Mouse (Mus musculus) kidney, postnatal 10 days (tissue): Measurements from ENCODE around the gene Hipk2.

Experiments
- DNase-seq: peaks from one replicate; pipeline ENCODE4 v3.0.0; 2021; ENCODE audit warnings: mixed read lengths

Hipk2 gene

DNA sequence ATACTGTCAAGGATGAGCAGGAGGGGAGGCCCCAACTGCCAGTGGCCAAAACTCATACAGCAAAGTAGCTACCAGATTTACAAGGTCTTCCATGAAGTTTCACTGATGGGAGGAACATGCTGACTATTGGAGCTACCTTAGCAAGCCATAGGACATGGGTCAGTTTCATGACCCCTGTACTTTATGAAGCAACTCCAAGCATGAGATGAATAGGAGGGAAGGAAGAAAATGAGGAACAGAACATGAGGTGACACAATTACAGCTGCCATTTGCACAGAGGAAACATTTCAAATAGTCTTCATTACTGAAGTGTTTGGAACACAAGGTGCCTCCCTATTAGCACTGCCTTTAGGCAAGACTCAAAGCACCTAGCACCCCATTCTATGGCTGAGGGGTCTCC lies 10.2 kb downstream of the Hipk2 start:
- no peak for DNase-seq

DNA sequence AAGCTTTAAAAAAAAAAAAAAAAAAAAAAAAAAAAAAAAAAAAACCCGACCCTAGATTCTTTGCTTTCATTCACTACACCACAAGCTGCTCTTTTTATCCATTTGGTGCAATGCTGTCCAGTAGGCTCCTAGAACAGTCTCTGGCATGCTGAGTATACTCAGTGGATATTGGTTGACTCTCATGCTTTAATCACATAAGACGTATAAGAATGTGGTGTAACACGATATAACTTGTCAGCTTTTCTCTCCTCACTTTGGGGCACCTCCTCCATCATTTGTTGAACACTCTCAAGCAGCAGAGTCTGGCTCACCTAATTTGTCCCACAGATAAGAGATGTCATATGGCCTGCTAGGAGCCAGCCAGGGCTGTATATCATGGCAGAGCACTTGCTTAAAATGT lies 12.4 kb downstream of the Hipk2 start:
- DNase-seq, result no peak

DNA sequence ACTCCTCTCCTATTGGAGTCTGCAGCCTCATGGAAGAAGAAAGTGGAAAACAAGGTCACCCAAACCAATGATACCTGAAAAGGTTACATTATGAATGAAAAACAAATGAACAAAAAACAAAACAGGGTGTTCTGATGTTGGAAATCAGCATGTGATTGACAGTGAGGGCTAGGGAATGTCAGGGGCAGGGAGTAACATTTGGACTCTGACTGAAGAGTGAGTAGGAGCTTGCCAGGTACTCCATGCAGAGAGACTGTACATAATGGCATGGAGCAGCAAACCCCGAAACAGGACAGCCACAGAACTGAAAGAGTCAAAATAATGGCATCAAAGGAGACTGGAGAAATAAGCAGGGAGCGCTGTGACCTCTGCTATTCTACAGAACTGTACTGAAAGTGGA lies 15.7 kb downstream of the Hipk2 start:
- DNase-seq, result no peak

DNA sequence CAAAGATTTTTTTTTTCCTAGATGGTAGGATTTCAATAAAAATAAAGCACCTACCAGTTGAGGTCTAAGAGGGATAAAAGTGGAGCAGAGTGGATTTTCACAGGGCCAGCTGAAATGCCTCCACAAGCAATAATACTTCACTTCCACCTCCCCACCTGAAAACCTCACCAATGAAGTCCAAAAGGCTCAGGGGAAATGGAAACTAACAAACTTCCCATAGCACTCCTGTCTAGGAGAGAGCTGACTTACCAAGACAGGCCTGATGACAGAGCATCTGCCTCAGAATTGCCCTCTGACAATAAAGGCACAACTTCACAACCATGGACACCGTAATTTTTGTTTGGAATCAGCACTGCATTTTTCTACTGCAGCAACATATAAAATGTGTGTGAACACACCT lies 16.1 kb downstream of the Hipk2 start:
- no peak for DNase-seq

DNA sequence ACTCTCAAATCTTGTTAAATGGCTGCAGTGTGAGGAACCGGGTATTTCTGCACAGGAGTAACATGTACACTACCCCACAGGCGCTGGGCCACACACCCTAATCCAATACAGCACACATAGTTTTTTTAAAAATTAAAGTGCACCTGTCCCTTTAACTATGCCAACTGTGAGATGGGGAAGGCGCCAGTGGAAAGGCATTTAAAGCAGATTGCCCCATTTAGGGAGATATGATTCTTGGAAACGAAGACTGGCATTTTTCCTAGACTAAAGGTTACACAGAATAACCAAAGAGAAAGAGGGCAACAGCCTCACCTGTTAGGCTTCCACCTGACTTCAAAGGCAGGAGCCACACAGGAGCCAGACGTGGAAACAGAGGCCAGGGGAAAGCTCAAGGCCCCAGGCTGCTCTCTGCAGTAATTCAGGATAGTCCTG lies 22.4 kb downstream of the Hipk2 start:
- DNase-seq, result no peak

DNA sequence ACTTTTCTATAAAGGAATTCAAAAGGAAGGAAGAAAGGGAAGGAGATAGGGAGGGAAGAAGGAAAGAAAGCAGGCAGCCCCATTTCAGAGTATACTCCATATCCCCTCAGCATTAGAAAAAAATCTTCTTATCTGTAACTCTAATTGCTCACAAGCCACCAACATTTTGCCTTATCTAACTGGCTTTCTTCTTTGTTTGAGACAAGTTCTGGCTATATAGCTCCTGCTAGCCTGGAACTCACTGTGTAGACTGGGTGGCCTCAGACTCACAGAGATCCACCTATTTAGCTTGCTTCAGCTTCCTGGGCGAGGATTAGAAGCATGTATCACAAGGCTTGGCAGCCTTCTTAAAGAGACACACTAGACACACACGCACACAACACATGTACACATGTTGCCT lies 24.2 kb downstream of the Hipk2 start:
- no peak for DNase-seq

DNA sequence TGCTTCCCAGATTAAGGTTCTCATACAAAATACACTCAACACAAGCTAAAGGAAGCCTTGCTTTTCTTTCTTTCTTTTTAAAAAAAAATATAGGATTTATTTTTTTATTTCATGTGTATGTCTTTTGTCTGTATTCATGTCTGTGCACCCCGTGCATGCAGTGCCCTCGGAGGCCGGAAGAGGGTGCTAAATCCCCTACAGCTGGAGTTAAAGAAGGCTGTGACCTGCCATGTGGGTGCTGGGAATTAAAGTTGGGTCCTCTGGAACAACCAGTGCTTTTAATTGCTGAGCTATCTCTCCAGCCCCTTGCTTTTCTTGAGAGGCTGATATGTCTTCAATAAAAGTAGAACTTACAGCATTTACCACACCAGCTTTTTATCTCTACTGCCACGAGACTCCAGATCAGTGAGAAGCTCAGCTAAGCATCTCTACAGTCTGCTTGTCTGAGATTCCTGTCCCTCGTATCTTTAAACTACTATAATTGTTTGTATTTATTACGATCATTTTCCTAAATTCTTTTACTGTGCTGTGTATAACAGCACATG lies 25.2 kb downstream of the Hipk2 start:
- DNase-seq, result no peak

DNA sequence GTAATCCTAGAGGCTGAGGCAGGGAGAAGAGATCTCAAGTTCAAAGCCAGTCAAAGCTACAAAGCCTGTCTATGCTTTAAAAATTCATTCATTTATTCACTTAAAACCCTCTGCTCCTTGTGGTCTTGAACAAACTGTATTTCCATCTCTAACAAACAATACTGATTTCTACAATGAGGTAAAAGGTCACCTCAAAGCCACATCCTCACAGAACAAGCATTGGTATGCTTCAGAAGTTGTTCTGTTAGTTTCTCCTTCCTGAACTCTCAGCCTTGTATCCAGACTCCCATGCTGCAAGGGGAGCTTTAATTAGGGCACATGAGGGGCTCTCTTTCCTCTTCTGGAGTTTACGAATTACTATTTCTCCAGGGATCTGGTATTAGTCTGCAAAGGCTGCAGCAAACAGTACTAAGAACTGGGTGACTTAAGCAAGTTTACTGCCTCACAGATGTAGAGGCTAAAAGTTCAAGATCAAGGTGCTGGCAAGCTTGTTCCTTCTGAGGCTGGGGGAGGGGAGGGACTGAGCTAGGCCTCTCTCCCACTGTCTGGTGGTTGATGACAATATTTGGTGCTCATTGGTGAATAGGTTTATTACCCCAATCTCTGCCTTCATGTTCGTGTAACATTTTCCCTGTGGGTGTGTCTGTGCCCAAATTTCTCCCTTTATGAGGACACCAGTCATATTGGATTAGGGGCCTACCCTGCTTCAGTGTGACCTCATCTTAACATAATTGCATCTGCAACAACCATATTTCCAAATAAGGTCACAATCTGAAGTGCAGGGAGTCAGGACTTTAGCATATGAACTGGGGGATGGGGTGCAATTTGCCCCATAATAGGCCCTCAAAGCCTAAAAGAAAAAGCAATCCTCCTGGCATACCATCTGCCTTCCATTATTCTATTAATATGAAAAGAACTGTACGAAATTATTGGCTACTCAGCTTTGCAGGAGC lies 27.7 kb downstream of the Hipk2 start:
- DNase-seq, result no peak

DNA sequence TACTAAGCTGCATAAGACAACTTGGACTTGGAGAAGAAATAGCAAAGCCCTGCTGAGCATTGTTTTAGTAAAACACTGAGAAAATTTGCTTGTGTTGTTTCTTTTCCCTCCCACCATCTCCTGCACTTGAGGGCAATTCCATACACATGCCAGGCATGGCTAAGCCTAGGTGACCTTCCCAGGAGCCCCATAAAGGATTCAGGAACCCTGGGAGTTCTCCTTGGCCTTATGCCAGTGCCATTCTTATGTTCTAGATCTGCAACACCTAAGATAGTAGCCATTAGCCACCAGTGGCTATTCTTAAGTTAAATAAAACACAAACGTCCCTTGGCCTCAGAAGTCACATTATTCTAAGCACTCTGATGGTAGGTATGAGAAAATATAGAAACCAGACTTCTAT lies 28.5 kb downstream of the Hipk2 start:
- DNase-seq, result no peak

DNA sequence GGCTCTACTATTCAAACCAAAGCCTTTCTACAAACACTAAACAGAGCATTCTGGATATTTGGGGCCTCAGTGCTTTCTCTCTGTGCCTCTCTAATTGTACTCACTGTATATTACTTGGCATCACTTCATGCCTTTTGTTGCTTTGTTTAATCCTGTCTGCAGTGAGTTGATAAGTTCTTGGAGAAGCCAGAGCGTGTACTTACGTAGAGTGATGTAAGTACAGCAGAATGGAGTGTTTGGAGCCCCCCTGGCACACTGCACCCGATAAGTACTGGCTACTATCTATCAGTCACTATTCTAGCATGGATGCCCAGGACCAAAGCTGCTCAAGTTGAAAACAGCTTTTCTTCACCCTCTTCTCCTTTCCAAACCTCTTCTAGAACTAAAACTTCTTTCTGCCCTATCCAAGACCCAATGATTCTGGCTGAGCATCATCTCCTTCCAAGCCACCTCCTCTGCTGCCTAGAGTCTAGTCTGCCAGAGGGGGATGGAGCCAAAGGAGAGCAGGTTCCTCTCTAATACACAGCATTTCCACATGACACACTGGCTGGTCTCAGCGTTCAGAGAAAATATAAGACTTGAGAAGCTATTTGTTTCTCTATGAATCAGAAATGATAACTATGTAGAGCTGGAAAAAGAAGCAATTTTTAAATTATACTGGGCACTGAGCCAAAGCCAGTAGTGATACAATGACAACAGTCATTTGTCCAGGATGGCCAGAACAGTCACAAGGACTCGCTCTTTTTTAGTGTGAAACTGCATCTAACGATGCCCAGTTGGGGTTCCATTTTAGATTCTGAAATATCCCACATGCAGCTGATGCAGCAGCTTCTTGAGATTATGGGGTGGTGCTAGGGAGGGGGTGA lies 29.4 kb downstream of the Hipk2 start:
- no peak for DNase-seq

DNA sequence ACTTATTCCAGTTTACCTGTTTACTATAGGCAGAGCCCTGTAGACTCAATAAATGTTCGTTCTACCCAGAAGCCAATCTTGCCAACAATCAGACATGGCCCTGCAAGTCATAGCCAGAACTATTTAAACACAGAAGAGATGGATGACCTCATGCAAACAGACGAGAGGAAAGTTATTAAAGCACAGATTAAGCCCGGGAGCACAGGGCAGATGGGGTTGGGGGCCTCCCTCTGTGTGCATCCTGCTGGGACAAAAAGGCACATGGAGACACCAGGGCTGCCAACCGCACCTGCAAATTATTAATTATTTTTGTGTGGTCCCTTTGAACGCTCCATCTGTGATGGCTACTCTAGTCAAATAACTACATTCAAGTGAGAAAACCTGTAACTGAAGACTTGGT lies 30.1 kb downstream of the Hipk2 start:
- no peak for DNase-seq

DNA sequence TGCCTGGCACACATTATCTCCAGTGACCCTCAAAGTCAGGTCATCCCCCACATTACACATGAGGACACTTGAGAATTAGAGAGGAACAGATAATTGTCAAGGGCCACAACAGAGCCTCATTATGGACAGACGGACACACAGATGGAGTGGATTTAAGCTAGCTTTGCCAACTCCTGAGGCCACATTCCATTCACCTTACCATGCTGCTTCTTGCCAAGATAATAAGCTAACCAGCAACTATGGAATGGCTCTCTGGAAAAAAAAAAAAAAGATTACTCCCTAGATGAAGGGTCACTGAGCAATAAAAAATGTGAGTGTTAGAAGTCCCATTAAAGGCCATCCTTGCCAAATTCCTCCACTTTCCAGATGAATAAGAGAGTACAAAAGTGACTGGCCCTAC lies 30.8 kb downstream of the Hipk2 start:
- DNase-seq, result no peak

DNA sequence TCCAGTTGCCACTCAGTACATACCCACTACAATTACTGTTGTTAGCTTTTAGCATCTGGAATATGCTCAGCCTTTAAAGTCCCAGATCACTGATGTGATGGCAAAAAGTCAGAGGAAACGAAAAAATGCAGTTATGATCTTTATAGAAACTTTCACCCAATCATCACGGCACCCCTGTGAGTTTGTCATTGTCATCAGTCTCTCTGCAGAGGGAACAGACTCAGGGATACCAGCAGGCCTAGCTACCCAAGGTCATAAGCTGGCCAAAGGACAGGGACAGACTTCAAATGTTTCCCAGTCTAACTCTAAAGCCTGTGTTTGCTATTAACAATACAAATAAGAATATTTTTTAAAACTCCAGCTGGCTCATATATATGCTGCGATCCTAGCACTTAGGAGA lies 34.4 kb downstream of the Hipk2 start:
- no peak for DNase-seq

DNA sequence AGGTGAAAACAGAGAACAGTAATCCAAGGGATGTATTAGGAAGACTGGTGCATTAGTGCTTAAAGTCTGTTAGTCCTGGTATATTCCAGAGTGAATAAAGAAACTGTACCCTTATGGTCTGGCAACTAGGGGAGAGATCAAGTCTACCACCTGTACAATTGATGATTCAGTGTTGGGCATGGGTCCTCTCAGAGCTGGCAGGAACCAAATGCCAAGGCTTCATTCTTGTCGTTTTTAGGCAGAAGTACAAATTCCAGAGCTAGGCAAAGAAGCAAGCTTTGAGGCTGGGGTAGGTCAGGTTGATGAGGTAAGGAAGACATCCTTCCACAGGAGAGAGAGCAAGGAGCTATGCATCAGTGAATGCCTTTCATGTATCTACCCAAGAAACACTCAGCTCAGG lies 35.2 kb downstream of the Hipk2 start:
- DNase-seq, result no peak

DNA sequence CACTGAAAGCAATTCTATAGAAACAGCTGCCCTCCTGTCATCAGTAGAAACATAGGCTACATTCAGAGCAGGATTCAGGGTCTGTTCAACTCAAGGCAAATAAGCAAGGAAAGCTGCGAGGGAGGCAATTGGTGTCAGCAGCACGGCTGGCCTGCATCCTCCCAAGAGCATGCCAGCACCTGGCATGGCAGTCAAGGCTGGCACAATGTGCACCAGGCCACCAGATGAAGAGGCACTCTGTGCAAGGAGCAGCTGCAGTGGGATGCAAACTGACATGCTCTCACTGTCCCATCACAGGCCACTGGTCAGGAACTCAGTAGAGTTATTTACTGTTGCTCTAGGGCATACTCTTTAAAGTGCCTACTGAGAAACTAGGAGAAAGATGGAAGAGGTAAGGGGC lies 35.6 kb downstream of the Hipk2 start:
- DNase-seq, result no peak

DNA sequence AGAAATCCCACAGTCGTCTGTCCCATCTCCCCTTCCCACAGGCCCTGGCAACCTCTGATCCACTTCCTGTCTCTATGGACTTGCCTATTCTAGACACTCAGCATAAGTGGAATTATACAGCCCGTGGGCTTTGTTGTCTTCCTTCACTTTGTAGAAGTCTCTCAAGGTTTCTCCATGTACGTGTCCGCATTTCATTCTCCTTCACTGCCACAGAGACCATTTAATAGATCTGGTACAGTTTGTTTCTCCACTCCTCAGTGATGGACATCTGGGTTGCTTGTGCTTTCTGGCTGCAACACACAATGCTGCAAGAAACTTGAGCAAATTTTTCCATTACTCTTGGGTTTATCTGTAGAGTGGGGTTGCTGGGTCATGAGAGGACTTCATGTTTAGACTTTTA lies 36.1 kb downstream of the Hipk2 start:
- DNase-seq, result no peak

DNA sequence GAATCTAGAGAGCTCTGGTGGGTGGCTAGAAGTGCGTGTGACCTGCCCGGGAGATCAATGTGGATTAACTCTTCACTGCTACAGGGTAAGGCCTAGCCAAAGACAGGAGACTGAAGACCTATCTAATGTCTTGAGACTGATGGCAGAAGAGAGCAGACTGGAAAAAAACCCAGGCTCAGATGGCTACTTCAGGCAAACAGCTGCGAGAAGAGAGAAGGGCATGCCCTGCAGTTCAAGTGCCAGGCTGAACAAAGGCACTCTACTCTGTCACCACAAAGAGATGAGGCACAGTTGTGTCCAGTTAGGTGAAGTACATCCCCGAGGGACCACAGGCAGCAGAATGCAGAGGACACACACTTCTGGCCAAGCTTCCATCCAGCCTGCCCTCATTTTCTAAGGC lies 37.9 kb downstream of the Hipk2 start:
- DNase-seq, result no peak

DNA sequence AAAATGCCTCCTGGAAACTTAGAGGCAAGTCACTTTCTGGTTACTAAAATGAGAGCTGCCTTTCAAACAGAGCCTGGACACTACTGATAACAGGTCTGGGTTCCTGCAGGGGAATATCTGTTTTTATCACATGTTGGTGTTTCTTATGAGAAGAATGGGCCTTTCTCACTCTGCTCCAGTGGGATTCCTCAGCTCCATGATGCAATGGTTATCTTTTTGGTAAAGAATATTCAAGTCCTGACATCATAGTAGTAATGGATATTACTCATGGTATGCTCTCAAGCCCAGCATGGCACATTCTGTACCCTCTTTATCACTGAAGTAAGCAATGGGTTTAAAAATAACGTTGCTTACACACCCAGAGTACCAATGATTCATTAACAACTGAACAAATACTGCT lies 40.7 kb downstream of the Hipk2 start:
- DNase-seq, result no peak

DNA sequence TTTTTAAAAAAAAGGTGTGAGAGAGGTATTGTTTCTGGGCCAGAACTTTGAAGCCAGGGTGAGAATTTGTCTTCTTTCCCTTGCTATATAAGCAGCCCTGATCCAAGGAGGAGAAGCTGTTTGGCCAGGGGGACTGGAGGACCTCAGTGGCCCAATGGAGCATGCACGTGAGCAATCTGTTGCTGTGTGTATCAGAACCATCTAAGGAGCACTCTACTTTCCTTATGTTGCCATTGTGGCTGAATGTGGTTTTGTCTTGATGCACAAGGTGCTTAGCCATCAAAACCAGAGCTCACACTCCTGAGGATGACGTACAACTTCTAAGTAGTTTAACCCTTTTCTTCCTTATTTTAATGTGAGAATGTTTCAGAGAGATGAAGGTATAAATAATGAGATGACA lies 41.2 kb downstream of the Hipk2 start:
- no peak for DNase-seq

DNA sequence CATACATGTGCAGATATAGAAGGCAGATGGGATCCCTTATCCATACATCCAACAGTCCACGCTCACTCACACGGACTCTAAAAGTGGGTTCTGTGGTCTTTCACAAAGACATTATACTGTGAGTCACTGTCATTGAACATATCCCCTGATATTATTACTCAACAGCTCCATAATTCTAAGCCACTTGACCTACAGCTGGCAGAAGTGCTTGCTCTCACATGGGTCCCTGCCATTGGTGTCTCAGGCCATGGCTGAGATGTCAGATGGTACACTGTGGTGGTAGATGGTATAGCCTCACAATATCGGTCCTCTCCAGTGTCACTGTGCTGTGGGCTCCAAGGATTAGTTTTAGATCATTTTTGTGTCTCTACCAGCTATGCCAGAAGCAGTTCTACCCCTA lies 42.2 kb downstream of the Hipk2 start:
- DNase-seq, result no peak

DNA sequence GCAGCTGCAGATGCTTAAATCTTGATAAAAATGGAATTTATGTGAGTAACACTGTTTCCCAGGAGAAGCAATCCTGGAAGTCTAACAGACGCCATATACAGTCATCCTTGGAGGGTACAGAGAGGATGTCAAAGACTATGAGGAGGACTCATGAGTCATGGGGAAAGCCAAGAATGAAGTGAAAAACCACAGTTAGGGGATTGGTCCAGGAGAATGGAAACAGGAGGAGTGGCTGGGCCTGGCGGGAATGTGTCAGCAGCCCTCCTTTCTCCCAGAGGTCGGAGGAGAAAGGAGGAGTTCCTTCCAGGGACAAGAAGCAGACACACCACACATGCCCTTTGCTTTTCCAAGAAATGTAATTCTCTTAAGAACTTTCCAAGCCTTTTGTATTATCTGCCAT lies 46.5 kb downstream of the Hipk2 start:
- DNase-seq, result no peak

DNA sequence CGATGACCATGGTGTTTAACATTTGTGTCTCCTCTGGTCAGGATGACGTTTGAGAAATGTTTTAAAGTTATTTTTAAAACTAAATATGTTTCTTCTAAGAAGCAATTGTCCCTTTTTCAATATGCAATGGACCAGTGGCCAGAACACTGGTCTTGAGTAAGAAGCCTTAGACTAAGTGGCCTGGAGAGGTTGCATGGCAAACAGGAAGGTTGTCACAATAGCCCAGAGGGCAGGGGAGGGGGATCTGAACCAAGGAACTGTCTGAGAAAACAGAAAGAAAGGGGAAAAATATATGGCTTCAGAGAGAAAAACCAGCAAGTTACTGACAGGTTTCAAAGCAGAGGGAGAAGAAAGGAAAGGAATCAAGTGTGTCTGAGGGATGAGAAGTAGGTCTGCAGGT lies 47.8 kb downstream of the Hipk2 start:
- DNase-seq, result no peak

DNA sequence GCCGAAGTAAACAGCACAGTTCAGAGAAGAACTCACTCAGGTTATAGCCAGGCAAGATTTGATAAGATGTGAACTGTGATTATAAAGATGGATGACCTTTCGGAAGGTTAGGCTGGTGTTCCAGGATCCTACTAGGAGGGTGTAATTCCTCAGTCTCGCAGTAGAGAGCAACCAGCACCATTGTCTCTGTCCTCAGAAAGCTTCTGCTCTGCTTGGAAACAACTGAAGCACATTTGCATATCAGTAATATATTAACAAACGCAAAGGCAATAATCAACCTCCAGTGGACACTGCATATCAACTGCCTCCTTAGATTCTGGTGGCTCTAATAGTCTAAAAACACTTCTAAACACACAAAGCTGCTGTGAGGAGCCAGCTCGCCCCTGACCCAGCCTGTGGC lies 48.5 kb downstream of the Hipk2 start:
- no peak for DNase-seq

DNA sequence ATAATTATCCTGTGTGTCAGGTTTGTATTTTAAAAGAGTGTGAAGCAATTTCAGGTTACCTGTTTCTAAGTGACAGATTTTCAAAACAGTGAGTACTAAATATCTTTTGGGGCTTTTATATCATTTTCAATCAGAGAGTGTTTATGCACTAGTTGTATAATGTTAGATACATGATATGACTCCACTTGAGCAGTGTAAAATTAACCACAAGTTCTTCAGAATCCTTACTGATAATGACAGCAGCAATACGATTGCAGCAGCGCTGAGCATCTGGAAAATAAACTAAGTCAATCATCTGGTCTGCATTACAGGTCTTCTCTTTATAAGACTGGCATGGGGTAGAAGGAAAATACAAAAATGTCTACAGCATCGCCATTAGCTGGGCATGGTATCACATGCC lies 49.1 kb downstream of the Hipk2 start:
- no peak for DNase-seq
